Mouse (Mus musculus): ENCODE measurements around the gene Nt5m.

- TF ChIP-seq POLR2A (IDR thresholded peaks at IDR 0.05; ENCODE audit: insufficient read length, low read depth) (no peak), REST (IDR thresholded peaks at IDR 0.05; ENCODE audit: insufficient read depth, insufficient read length) (no peak), CEBPB (IDR thresholded peaks at IDR 0.05; ENCODE audit: insufficient read depth, poor library complexity, severe bottlenecking) (no peak), USF1 (IDR thresholded peaks at IDR 0.05; ENCODE audit: low read depth) (no peak), MYOD1 (IDR thresholded peaks at IDR 0.05; ENCODE audit: control insufficient read depth in 1 of 3, insufficient read length in 2 of 3, low read depth in 2 of 3) (no peak), TCF12 (IDR thresholded peaks at IDR 0.05; ENCODE audit: insufficient read depth, poor library complexity, severe bottlenecking) (no peak), TCF3 (IDR thresholded peaks at IDR 0.05; ENCODE audit: insufficient read length, low read depth) (no peak), E2F4 (IDR thresholded peaks at IDR 0.05; ENCODE audit: insufficient read depth) (no peak), MAX (IDR thresholded peaks at IDR 0.05; ENCODE audit: low read depth) (no peak), MYOG (IDR thresholded peaks at IDR 0.05; ENCODE audit: control insufficient read depth in 1 of 3, insufficient read depth in 1 of 3, insufficient read length in 2 of 3, low read depth in 2 of 3) (no peak)
These were observed 13.6 kb downstream of the Nt5m start for GRCm38 (mm10) chr11:59852865-59853264.
